Mouse (Mus musculus): ENCODE results near the gene Cr1l. TPM values are rescaled to one million over a fixed set of nuclear protein-coding genes. Genes with fewer than 3 reads are reported as not detected.

Gene Cr1l
- 192 TPM for polyA plus RNA-seq (2017; shearing (Covaris generic))

GRCm38 (mm10) chr1:195130953-195131674 lies at the start of gene Cr1l:
Gene Cr1l (minus strand): TSS chr1:195131586.

GRCm38 (mm10) chr1:195175980-195176931 lies 44.9 kb upstream of the Cr1l start, which contains the start of gene Cr2:
Gene Cr2 (minus strand): TSS chr1:195176716.

GRCm38 (mm10) chr1:195092220-195092720 lies 39.1 kb downstream of the Cr1l start, which contains the start of gene Cd46:
Gene Cd46 (minus strand): TSS chr1:195092249.

Other genes starting within 250 kb of the Cr1l start
- 0.30 TPM for gene Cd34, start 192.8 kb downstream of the Cr1l start, polyA plus RNA-seq (2017; shearing (Covaris generic))
- 2.0 TPM for gene Cd46, start 39.3 kb downstream of the Cr1l start, polyA plus RNA-seq (2017; shearing (Covaris generic))
- 0.50 TPM for gene Cr2, start 45.1 kb upstream of the Cr1l start, polyA plus RNA-seq (2017; shearing (Covaris generic))

All from naive thymus-derived CD4-positive, alpha-beta T cell, adult 5 months (primary cell).